Mouse (Mus musculus) Patski (cell line): ENCODE data around the gene Hectd4. TPM values are rescaled to one million over a fixed set of nuclear protein-coding genes. Genes with fewer than 3 reads are reported as not detected.
A peak's percentile ranks its signal among the peaks of the same experiment; 100 is the strongest.

Experiments
- ATAC-seq: fragments of 100-300 bp; one replicate; pipeline ENCODE4 v1.8.0; 2021
- CTCF ChIA-PET: fragments of 350-600 bp; sonication (Branson Sonifier 250); formaldehyde crosslinking; loops from one replicate; lab custom pipeline; 2022; ENCODE audit warnings: inconsistent platforms; lab: Charles Lee
- POLR2A ChIA-PET: fragments of 350-600 bp; sonication (Branson Sonifier 250); formaldehyde crosslinking; loops from one replicate; lab custom pipeline; 2022; ENCODE audit warnings: antibody characterized with exemption, inconsistent platforms; lab: Charles Lee
- DNase-seq: peaks from one replicate; pipeline ENCODE4 v3.0.0-alpha.2; 2011; ENCODE audit warnings: low read depth, low spot score
- H3K27me3 ChIP-seq: fragments of 371-371 bp; one replicate; pipeline ENCODE4 v1.5.1; 2021
- CTCF ChIP-seq: fragments of 100-300 bp; IDR thresholded peaks from one replicate; pipeline ENCODE4 v1.5.1; 2021
- in situ Hi-C: fragments of 300-500 bp; cut with MboI; formaldehyde crosslinking; loops from 3 replicates; pipeline ENCODE4 v1.11.1; 2018; ENCODE audit warnings: low pct_unique_long_range_greater_than_20kb, mixed read lengths
- polyA plus RNA-seq: library from polyadenylated mRNA; unstranded; gene quantifications from one replicate; pipeline ENCODE4 v1.2.3, GENCODE M21; 2021

Gene Hectd4
- polyA plus RNA-seq, 1 experiment from 2014 or later, result 13.7 TPM

GRCm38 (mm10) chr5:121262415-121262814 is 42.4 kb downstream of the Hectd4 start:
- CTCF ChIA-PET, result interaction anchor here (1.3 to 1.4 kb wide), 2 partner anchors 11 to 15 kb away, joined by 3 read pairs; no protein-coding TSS in a partner anchor
- in situ Hi-C loops, result no loop called here
- TF ChIP-seq CTCF, result no peak
- POLR2A ChIA-PET, result interaction anchor here (0.9 to 1.2 kb wide), 2 partner anchors 11 to 12 kb away, joined by 4 read pairs; no protein-coding TSS in a partner anchor
- ATAC-seq (no peak), DNase-seq (no peak)
- H3K27me3 ChIP-seq, result no peaks in the 10 kb centered on the region

GRCm38 (mm10) chr5:121264593-121264992 is 44.6 kb downstream of the Hectd4 start:
- CTCF ChIA-PET, result no interaction called here
- in situ Hi-C loops, result no loop called here
- ATAC-seq, result no peak
- no peak for DNase-seq
- H3K27me3 ChIP-seq, result no peaks in the 10 kb centered on the region
- no peak for TF ChIP-seq CTCF
- POLR2A ChIA-PET, result no interaction called here

GRCm38 (mm10) chr5:121266741-121267382 is 46.8 kb downstream of the Hectd4 start:
- TF ChIP-seq CTCF, result peak; percentile 93
- ATAC-seq (no peak), DNase-seq (peak; percentile 19)
- POLR2A ChIA-PET, result interaction anchor here (1.6 kb wide), 1 partner anchor 36 kb away, joined by 3 read pairs; no protein-coding TSS in a partner anchor
- H3K27me3 ChIP-seq, result no peaks in the 10 kb centered on the region
- in situ Hi-C loops, result loop anchor here (5.0 kb wide), 1 partner anchor 50 kb away; no protein-coding TSS in a partner anchor
- CTCF ChIA-PET, result interaction anchor here (0.7 to 1.2 kb wide), 10 partner anchors 15 to 69 kb away, joined by 3 to 5 read pairs (median 4); no protein-coding TSS in a partner anchor

- DNase-seq (no peak), ATAC-seq (no peak)
- in situ Hi-C loops, result no loop called here
- ChIA-PET POLR2A (interaction anchor here (1.1 kb wide), 1 partner anchor 9 kb away, joined by 3 read pairs; no protein-coding TSS in a partner anchor), CTCF (no interaction called here)
- TF ChIP-seq CTCF, result no peak
- H3K27me3 ChIP-seq, result no peaks in the 10 kb centered on the region
Observed at GRCm38 (mm10) chr5:121271046-121271445, 51.0 kb downstream of the Hectd4 start.

GRCm38 (mm10) chr5:121276808-121277207 is 56.8 kb downstream of the Hectd4 start:
- ChIA-PET POLR2A (interaction anchor here (0.7 kb wide), 1 partner anchor 12 kb away, joined by 3 read pairs; no protein-coding TSS in a partner anchor), CTCF (interaction anchor here (1.2 kb wide), 2 partner anchors 14 to 67 kb away, joined by 3 to 4 read pairs; no protein-coding TSS in a partner anchor)
- in situ Hi-C loops, result no loop called here
- DNase-seq (no peak), ATAC-seq (no peak)
- no peaks in the 10 kb centered on the region for H3K27me3 ChIP-seq
- no peak for TF ChIP-seq CTCF

GRCm38 (mm10) chr5:121280456-121280855 is 60.4 kb downstream of the Hectd4 start:
- no peak for TF ChIP-seq CTCF
- in situ Hi-C loops, result no loop called here
- ATAC-seq (no peak), DNase-seq (no peak)
- no peaks in the 10 kb centered on the region for H3K27me3 ChIP-seq
- ChIA-PET CTCF (interaction anchor here (2.5 kb wide), 1 partner anchor 9 kb away, joined by 9 read pairs; no protein-coding TSS in a partner anchor), POLR2A (interaction anchor here (0.6 to 0.8 kb wide), 2 partner anchors 9 to 88 kb away, joined by 3 read pairs; no protein-coding TSS in a partner anchor)

GRCm38 (mm10) chr5:121283051-121283450 is 63.0 kb downstream of the Hectd4 start:
- no peaks in the 10 kb centered on the region for H3K27me3 ChIP-seq
- no peak for DNase-seq
- no peak for ATAC-seq
- POLR2A ChIA-PET, result no interaction called here
- in situ Hi-C loops, result no loop called here
- CTCF ChIA-PET, result no interaction called here
- TF ChIP-seq CTCF, result no peak

- no peaks in the 10 kb centered on the region for H3K27me3 ChIP-seq
- ATAC-seq, result no peak
- CTCF ChIA-PET, result interaction anchor here (1.0 to 1.3 kb wide), 3 partner anchors 21 to 65 kb away, joined by 3 read pairs; no protein-coding TSS in a partner anchor
- DNase-seq, result no peak
- POLR2A ChIA-PET, result no interaction called here
- in situ Hi-C loops, result no loop called here
- no peak for TF ChIP-seq CTCF
Observed at GRCm38 (mm10) chr5:121284816-121285215, 64.8 kb downstream of the Hectd4 start.

GRCm38 (mm10) chr5:121287213-121287612 is 67.2 kb downstream of the Hectd4 start:
- in situ Hi-C loops, result no loop called here
- DNase-seq (peak; percentile 49), ATAC-seq (peak; percentile 69)
- no peaks in the 10 kb centered on the region for H3K27me3 ChIP-seq
- POLR2A ChIA-PET, result no interaction called here
- CTCF ChIA-PET, result interaction anchor here (1.4 kb wide), 1 partner anchor 20 kb away, joined by 3 read pairs; no protein-coding TSS in a partner anchor
- no peak for TF ChIP-seq CTCF

- in situ Hi-C loops, result no loop called here
- POLR2A ChIA-PET, result no interaction called here
- TF ChIP-seq CTCF, result no peak
- DNase-seq, result no peak
- no peaks in the 10 kb centered on the region for H3K27me3 ChIP-seq
- CTCF ChIA-PET, result interaction anchor here (2.0 kb wide), 1 partner anchor 13 kb away, joined by 7 read pairs; no protein-coding TSS in a partner anchor
- no peak for ATAC-seq
Observed at GRCm38 (mm10) chr5:121290289-121290688, 70.3 kb downstream of the Hectd4 start.
